Mouse (Mus musculus): ENCODE data around the gene Cenpb. TPM values are rescaled to one million over a fixed set of nuclear protein-coding genes. Genes with fewer than 3 reads are reported as not detected.

Cenpb gene
- 4.0 and 4.6 TPM in 2 replicates for polyA plus RNA-seq (2021; fragmentation: Nextera tagmentation)
- long read RNA-seq, experiment 1, full-length matches to known transcripts: 10 of 10 reads
- long read RNA-seq, experiment 1, partial matches to known transcripts: 0 of 10 reads
- long read RNA-seq, experiment 1, other reads (novel, unspliced or antisense): 0 of 10 reads
- long read RNA-seq, experiment 2, full-length matches to known transcripts: 17 of 17 reads
- long read RNA-seq, experiment 2, partial matches to known transcripts: 0 of 17 reads
- long read RNA-seq, experiment 2, other reads (novel, unspliced or antisense): 0 of 17 reads

DNA sequence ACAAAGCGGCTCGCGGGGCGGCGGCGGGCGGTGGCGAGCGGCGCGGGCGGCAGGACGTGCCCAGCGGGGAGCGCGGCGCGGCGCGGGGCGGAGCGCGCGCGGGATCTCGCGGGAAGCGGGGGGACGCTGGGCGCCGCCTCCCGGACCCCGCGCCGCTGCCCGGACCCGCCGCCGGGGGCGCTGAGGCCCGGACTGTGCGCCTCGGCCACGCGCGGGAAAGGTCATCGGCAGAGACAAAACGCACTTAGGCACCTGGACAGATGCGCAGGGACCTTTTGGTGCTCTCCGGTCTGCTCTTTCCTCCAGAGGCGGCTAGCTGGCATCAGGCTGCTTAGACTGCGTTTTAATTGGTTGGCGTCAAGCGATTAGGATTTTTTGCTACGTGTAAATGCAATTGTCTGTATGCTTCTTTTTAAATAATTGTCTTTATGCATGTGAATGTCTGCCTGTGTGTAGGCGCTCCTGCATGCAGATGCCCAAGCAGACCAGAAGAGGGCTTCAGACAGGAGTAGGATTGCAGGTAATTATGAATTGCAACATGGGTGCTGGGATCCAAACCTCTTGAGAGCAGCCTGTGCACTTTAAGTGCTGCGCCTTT, at the start of gene Cenpb:
Cenpb (minus strand) TSS at position 78 of the 598 bp plus-strand sequence.

DNA sequence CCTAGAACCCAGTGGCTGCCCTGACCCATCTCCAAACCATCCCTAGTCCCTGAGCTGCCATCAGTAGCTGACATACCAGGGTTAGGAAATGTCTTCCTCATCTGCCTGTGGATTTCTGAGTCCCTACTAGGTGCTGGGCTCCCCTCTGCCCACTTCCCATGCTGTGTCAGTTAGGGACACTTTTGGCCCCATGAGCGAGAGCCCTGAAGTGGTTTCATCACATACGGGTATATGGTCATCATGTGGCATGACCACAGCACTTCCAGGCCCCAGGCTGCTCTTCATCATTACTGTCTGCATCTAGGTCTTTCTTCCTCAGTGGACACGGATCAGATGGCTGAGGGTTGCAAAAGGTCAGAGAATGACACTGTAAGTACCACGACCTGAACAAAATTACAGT, 26.9 kb upstream of the Cenpb start, which contains the start of gene Ap5s1:
Ap5s1 (plus strand) TSS at position 301 of the 400 bp plus-strand sequence.

GRCm38 (mm10) chr2:131186771-131187601, 7.1 kb upstream of the Cenpb start, which contains the start of the genes Cdc25b and Spef1:
TSS of gene Cdc25b (plus strand) at chr2:131186949.
TSS of gene Spef1 (minus strand) at chr2:131187282.

DNA sequence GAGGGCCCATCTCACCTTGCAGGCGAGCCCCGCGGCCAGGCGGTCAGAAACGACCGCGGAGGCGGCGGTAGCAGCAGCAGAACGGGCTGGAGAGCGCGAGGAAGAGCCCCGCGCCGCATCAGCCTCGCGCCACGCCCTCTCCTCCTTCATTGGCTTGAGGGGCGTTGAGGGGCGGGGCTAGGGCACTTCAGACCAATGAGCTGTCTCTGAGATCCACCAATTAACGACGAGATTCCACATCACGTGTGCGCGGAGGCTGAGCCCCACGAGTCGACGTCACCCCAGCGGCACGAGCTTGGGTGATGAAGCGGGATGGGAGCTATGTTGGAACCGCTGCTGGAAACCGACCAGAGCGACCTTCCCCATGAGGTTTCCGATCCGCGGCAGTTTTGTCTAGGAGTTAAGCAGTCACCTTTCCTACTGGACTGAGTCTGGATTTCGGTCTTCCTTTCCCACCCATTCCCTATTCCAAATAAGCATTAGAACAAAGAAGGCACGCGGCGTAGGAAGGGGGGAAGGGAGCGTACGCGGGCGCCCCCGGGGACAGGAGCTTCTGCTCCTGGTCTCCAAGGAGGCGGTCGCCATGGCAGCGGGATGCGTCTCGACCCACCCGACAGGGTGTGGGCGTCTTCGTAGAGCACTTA, 19.8 kb downstream of the Cenpb start, which contains the start of gene 1700037H04Rik:
1700037H04Rik (minus strand) TSS at position 144 of the 644 bp plus-strand sequence.

DNA sequence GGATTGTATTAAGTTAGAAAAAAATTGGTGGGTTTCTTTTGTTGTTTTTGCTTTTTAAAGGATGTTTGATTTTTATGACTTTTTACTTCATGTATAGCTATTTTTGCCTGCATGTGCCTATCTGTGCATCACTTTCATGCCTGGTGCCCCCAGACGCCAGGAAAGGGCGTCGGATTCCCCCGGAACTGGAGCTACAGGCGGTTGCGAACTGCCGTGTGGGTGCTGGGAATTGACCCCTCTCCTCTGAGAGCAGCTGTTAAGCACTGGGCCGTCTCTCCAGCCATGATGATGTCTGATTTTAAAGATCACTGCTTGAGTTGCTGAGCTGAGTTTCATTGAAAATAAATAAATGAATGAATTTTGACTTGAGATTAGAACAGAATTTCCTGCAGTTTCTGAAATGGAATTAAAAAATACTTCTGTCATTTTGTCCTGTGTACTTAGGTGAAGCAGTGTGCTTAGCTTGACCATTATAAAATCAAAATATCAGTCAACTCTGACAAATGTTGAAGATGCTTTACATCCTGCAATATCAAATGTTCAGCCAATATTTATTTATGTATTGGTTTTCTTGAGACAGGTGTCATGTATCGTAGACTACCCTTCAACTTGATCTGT, 46.8 kb downstream of the Cenpb start, which contains the start of gene Gm11037:
Gm11037 (plus strand) TSS at position 568 of the 618 bp plus-strand sequence.

GRCm38 (mm10) chr2:131127161-131127730, 52.6 kb downstream of the Cenpb start, which contains the start of gene Hspa12b:
TSS of gene Hspa12b (plus strand) at chr2:131127280.

Other genes with a start within 250 kb of the Cenpb start
- 95.8 and 168 TPM in 2 replicates for gene Gfra4, start 137.0 kb downstream of the Cenpb start, polyA plus RNA-seq (2021; fragmentation: Nextera tagmentation)
- gene Adam33, start 116.3 kb downstream of the Cenpb start, polyA plus RNA-seq (2021; fragmentation: Nextera tagmentation): 0.90 and 1.4 TPM in 2 replicates
- 0.06 TPM in 1 of 2 replicates, not detected in the other for gene Siglec1, start 93.3 kb downstream of the Cenpb start, polyA plus RNA-seq (2021; fragmentation: Nextera tagmentation)
- gene Hspa12b, start 52.8 kb downstream of the Cenpb start, polyA plus RNA-seq (2021; fragmentation: Nextera tagmentation): 0.97 and 1.6 TPM in 2 replicates
- gene Gm11037, start 46.6 kb downstream of the Cenpb start, polyA plus RNA-seq (2021; fragmentation: Nextera tagmentation): not detected in 2 replicates
- gene 1700037H04Rik, start 20.0 kb downstream of the Cenpb start, polyA plus RNA-seq (2021; fragmentation: Nextera tagmentation): 67.9 and 147 TPM in 2 replicates
- 3.6 and 4.7 TPM in 2 replicates for gene Cdc25b, start 6.9 kb upstream of the Cenpb start, polyA plus RNA-seq (2021; fragmentation: Nextera tagmentation)
- 2.8 and 4.3 TPM in 2 replicates for gene Spef1, start 7.2 kb upstream of the Cenpb start, polyA plus RNA-seq (2021; fragmentation: Nextera tagmentation)
- 29.5 and 32.4 TPM in 2 replicates for gene Ap5s1, start 27.0 kb upstream of the Cenpb start, polyA plus RNA-seq (2021; fragmentation: Nextera tagmentation)
- 4.0 and 4.8 TPM in 2 replicates for gene Mavs, start 54.0 kb upstream of the Cenpb start, polyA plus RNA-seq (2021; fragmentation: Nextera tagmentation)
- 6.8 and 61.9 TPM in 2 replicates for gene Pank2, start 82.4 kb upstream of the Cenpb start, polyA plus RNA-seq (2021; fragmentation: Nextera tagmentation)
- 19.6 and 21.2 TPM in 2 replicates for gene Rnf24, start 172.8 kb upstream of the Cenpb start, polyA plus RNA-seq (2021; fragmentation: Nextera tagmentation)

Data from left cerebral cortex, adult 6 months (tissue).